Mouse (Mus musculus): ENCODE results near the gene Nup54.
A peak's percentile ranks its signal among the peaks of the same experiment; 100 is the strongest.

Gene Nup54

GRCm38 (mm10) chr5:92435025-92435584 lies at the start of gene Nup54:
Gene Nup54 (minus strand): TSS chr5:92435219.
- peak; percentile 96 for DNase-seq (ENCODE audit: low spot score)

GRCm38 (mm10) chr5:92472863-92473262 lies 37.8 kb upstream of the Nup54 start:
- no peak for DNase-seq (ENCODE audit: low spot score)

GRCm38 (mm10) chr5:92471531-92471930 lies 36.5 kb upstream of the Nup54 start:
- no peak for DNase-seq (ENCODE audit: low spot score)

- no peak for DNase-seq (ENCODE audit: low spot score)
Measured at GRCm38 (mm10) chr5:92469201-92470130, 34.4 kb upstream of the Nup54 start.

- DNase-seq (ENCODE audit: low spot score) = no peak
Measured at GRCm38 (mm10) chr5:92468234-92468633, 33.2 kb upstream of the Nup54 start.

GRCm38 (mm10) chr5:92467102-92467766 lies 32.2 kb upstream of the Nup54 start:
- no peak for DNase-seq (ENCODE audit: low spot score)

- no peak for DNase-seq (ENCODE audit: low spot score)
Measured at GRCm38 (mm10) chr5:92465511-92465910, 30.5 kb upstream of the Nup54 start.

- DNase-seq (ENCODE audit: low spot score) = peak; percentile 25
Measured at GRCm38 (mm10) chr5:92461321-92461720, 26.3 kb upstream of the Nup54 start.

- no peak for DNase-seq (ENCODE audit: low spot score)
Measured at GRCm38 (mm10) chr5:92458726-92459125, 23.7 kb upstream of the Nup54 start.

- DNase-seq (ENCODE audit: low spot score) = no peak
Measured at GRCm38 (mm10) chr5:92457410-92457809, 22.4 kb upstream of the Nup54 start.

GRCm38 (mm10) chr5:92452876-92453275 lies 17.9 kb upstream of the Nup54 start:
- no peak for DNase-seq (ENCODE audit: low spot score)

GRCm38 (mm10) chr5:92446736-92447135 lies 11.7 kb upstream of the Nup54 start:
- DNase-seq (ENCODE audit: low spot score) = no peak

- DNase-seq (ENCODE audit: low spot score) = no peak
Measured at GRCm38 (mm10) chr5:92445016-92445415, 10.0 kb upstream of the Nup54 start.

GRCm38 (mm10) chr5:92442914-92443313 lies 7.9 kb upstream of the Nup54 start:
- DNase-seq (ENCODE audit: low spot score) = no peak

GRCm38 (mm10) chr5:92441494-92441893 lies 6.5 kb upstream of the Nup54 start:
- no peak for DNase-seq (ENCODE audit: low spot score)

- no peak for DNase-seq (ENCODE audit: low spot score)
Measured at GRCm38 (mm10) chr5:92438540-92438939, 3.5 kb upstream of the Nup54 start.

- DNase-seq (ENCODE audit: low spot score) = no peak
Measured at GRCm38 (mm10) chr5:92434571-92434985, 441 bp downstream of the Nup54 start.

GRCm38 (mm10) chr5:92434070-92434469 lies 949 bp downstream of the Nup54 start:
- no peak for DNase-seq (ENCODE audit: low spot score)

- no peak for DNase-seq (ENCODE audit: low spot score)
Measured at GRCm38 (mm10) chr5:92431611-92432010, 3.4 kb downstream of the Nup54 start.

GRCm38 (mm10) chr5:92430723-92431122 lies 4.3 kb downstream of the Nup54 start:
- DNase-seq (ENCODE audit: low spot score) = no peak

- no peak for DNase-seq (ENCODE audit: low spot score)
Measured at GRCm38 (mm10) chr5:92424126-92424525, 10.9 kb downstream of the Nup54 start.

- no peak for DNase-seq (ENCODE audit: low spot score)
Measured at GRCm38 (mm10) chr5:92413982-92414375, 21.0 kb downstream of the Nup54 start.

Data from left cerebral cortex, adult 11 months (tissue).